Mouse (Mus musculus) liver, embryonic 11.5 days (tissue): ENCODE measurements around the gene Ptpn18. TPM values are rescaled to one million over a fixed set of nuclear protein-coding genes. Genes with fewer than 3 reads are reported as not detected.

Source experiments
- ATAC-seq: fragments of 200-750 bp; cut with Nextera tagmentation; replicated peaks from 2 replicates; pipeline ENCODE4 v1.8.0; 2017; ENCODE audit warnings: moderate number of reproducible peaks, mild to moderate bottlenecking, moderate TSS enrichment, moderate library complexity; ENCODE audit not compliant: low FRiP score
- DNase-seq: peaks from one replicate; pipeline ENCODE4 v3.0.0-alpha.2; 2017; ENCODE audit warnings: low spot score
- H3K27ac ChIP-seq: fragments of 300-500 bp; sonication (generic); 2 replicates; pipeline ENCODE4 v1.5.1; 2014; ENCODE audit warnings: mild to moderate bottlenecking, low read depth, low read length, control low read depth
- H3K27me3 ChIP-seq: fragments of 300-500 bp; sonication (generic); replicated peaks from 2 replicates; pipeline ENCODE4 v1.6.1; 2014; ENCODE audit warnings: low read length, mixed read lengths; ENCODE audit not compliant: control insufficient read depth, insufficient read depth
- H3K36me3 ChIP-seq: fragments of 300-500 bp; sonication (generic); 2 replicates; pipeline ENCODE4 v1.6.1; 2014; ENCODE audit warnings: mild to moderate bottlenecking, low read length, moderate library complexity, mixed read lengths; ENCODE audit not compliant: control insufficient read depth, insufficient read depth
- H3K4me1 ChIP-seq: fragments of 300-500 bp; sonication (generic); replicated peaks from 2 replicates; pipeline ENCODE4 v1.6.1; 2014; ENCODE audit warnings: low read length, mixed read lengths; ENCODE audit not compliant: control insufficient read depth, insufficient read depth
- H3K4me2 ChIP-seq: fragments of 300-500 bp; sonication (generic); 2 replicates; pipeline ENCODE4 v1.6.1; 2014; ENCODE audit warnings: mild to moderate bottlenecking, control low read depth, moderate library complexity
- H3K4me3 ChIP-seq: fragments of 300-500 bp; sonication (generic); 2 replicates; pipeline ENCODE4 v1.5.1; 2014; ENCODE audit warnings: low read depth, low read length, control low read depth
- H3K9ac ChIP-seq: fragments of 300-500 bp; sonication (generic); 2 replicates; pipeline ENCODE4 v1.6.1; 2014; ENCODE audit warnings: low read depth, low read length, control low read depth
- H3K9me3 ChIP-seq: fragments of 300-500 bp; sonication (generic); 2 replicates; pipeline ENCODE4 v1.6.1; 2016; ENCODE audit warnings: low read length, inconsistent platforms, mixed read lengths; ENCODE audit not compliant: control insufficient read depth
- WGBS: fragments of 180-500 bp; shearing (Covaris S2); extraction: QIAGEN DNeasy Blood & Tissue Kit; methylation state at CpG from one replicate; pipeline ENCODE4 v1.1.7; 2014; 5-methylcytosine and 5-hydroxymethylcytosine counted together
- polyA plus RNA-seq: library from polyadenylated mRNA; unstranded; fragments of >200 nt; fragmentation: Nextera tagmentation; extraction: Ambion mirVana; gene quantifications from 2 replicates; pipeline ENCODE4 v1.2.1, GENCODE M21; 2014

The Ptpn18 gene
- polyA plus RNA-seq, 1 experiment from 2014 or later = 23.5 TPM

DNA sequence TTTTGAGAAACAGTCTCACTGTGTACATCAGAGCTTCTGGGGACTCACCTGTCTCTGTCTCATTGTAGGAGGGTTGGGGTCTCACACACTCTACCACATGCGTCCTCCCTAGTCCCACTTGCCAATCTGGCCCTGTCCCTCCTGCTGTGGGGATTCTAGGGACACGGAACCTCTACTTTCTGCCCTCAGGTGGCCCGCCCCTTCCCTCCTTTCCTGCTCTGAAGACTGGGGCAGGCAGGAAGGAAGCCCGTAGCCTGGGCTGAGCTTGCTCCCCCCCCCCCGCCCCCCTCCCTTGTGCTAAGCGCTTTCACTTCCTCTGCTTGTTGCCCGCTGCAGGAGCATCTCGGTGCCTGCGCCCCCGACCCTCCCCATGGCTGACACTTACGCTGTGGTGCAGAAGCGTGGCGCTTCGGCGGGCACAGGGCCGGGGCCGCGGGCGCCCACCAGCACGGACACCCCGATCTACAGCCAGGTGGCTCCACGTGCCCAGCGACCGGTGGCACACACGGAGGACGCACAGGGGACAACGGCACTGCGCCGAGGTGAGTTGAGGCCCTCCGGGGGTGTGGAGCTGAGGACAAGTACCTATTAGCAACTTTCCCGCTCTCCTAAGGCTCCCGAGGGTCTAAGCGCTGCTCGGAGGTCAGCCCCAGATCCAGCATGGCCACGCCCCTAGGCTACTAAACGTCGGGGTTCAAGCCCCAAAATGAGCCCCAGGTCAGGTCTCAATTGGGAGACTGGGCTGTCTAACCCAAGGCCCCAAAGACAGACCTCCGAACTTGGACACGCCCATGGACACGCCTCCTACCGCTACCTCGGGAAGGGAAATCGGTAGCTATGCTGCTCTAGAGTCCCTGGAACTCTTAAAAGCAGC, 13.1 kb downstream of the Ptpn18 start:
- 0 out of 2 replicates have a peak, but pooled peaks cover 5% of the 10 kb centered on the region for H3K27me3 ChIP-seq
- ATAC-seq = peak; percentile 76
- 1% methylated on average over 43 of the region's 43 CpGs for WGBS
- H3K27ac ChIP-seq = no peak overlapping the region; the same call in 1 of the 2 replicates
- no peaks in the 10 kb centered on the region for H3K36me3 ChIP-seq
- H3K9me3 ChIP-seq = no peaks in the 10 kb centered on the region
- H3K4me3 ChIP-seq = peak overlapping the region; percentile 65
- peak overlapping the region; percentile 64 for H3K9ac ChIP-seq
- H3K4me1 ChIP-seq = peaks cover 3% of the 10 kb centered on the region
- peak; percentile 74 for DNase-seq
- H3K4me2 ChIP-seq = peak overlapping the region; percentile 98

DNA sequence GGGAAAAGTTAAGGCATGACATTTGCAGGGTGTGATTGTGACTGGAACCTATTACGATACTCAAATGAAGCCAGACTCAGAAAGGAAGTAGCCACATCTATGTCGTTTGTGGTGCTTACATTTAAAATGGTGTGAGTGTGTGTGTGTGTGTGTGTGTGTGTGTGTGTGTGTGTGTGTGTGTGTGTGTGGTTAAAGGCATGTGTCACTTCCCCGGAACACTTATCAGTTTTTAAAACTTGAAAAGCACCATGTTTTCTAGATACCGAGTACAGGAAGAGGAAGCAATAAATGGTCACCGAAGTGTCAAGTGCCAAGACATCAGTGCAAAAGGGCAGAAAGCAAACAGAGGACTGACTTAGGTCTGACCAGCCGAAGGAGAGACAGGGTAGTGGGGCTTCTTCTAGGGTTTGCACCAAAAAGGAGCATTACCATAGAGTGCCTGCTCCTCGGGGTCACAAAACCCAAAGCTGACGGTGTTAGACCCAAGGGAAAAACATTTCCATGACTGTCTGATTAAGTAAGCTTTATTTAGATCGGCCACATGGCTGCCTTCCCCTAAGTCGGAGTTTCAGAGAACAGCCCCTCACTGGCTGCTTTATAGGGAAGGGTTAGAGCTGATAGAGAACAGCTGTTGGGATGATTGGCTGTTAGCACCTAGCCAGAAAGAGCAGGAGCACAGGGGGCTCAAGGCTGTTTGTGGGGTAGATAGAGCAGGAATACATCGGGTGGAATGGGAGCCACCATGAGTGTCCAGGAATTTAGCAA, 19.5 kb downstream of the Ptpn18 start:
- Histone ChIP-seq H3K36me3 (no peaks in the 10 kb centered on the region), H3K4me2 (peak overlapping the region; percentile 27), H3K9me3 (no peaks in the 10 kb centered on the region), H3K9ac (no peak overlapping the region), H3K27me3 (no peaks in the 10 kb centered on the region), H3K4me1 (peaks cover 5% of the 10 kb centered on the region), H3K27ac (no peak overlapping the region), H3K4me3 (no peak overlapping the region)
- 28% methylated on average over 11 of the region's 11 CpGs for WGBS
- ATAC-seq (no peak), DNase-seq (no peak)

DNA sequence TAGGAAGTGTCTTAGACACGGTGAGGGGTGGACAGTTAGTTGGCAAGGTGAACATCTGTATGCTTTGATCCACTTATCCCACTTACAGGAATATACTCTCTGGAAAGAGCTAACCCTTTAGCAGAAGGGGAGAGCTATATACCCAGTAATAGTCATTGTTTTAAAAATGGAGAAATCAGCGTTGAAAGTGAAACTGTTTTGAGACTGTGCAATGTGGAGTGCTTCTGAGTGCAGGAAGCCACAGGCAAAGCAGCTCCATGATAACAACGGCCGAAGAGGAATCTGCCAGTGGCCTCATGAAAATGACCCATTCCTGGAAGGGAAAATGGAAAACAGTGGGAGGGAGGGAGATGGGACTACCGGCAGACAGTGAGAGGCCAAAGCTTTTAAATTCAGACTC, 21.2 kb downstream of the Ptpn18 start:
- no peaks in the 10 kb centered on the region for H3K9me3 ChIP-seq

DNA sequence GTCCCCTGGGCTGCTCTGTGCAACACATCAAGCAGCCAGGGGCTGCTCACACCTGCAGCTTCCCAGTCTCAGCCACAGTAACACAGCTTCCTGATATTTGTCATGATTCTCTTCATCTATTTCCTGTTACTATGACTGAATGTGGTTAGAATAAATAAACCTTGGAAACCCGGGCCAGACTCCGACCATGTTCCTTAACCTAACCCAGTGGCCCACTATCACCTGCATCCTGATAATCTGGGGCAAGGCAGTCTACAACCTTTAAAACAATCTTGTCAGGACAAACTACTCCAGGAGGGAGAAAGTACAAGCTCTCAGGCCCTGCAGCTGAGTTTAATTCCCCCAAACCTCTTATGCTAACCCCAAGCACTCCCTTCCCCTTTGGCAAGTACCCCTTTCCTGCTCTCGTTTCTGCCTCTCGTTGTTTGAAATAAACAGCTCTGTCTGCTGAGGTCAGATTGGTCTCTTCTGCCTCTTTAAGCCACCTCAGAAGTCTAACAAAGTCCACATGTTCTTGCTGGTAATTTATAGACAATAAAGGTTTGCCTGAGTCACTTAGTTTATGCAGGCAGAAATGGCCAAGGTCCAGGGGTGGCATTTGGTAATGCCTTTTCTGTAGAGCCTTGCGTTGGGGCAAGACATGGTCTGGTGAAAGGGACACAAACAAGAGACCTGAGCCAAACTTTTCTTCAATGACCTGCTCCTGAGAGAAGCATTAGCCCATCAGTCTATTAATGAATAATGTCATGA, 22.5 kb downstream of the Ptpn18 start:
- no peak for DNase-seq
- peaks cover 12% of the 10 kb centered on the region for H3K4me1 ChIP-seq
- no peaks in the 10 kb centered on the region for H3K9me3 ChIP-seq
- H3K4me2 ChIP-seq = no peak overlapping the region
- no peaks in the 10 kb centered on the region for H3K27me3 ChIP-seq
- H3K36me3 ChIP-seq = no peaks in the 10 kb centered on the region
- H3K9ac ChIP-seq = no peak overlapping the region
- no peak overlapping the region for H3K4me3 ChIP-seq
- H3K27ac ChIP-seq = no peak overlapping the region
- 52% methylated on average over 5 of the region's 5 CpGs for whole genome bisulfite sequencing
- no peak for ATAC-seq

More for the DNA sequence above, 21.2 kb downstream of the Ptpn18 start:
- no peak overlapping the region for H3K4me3 ChIP-seq
- H3K27ac ChIP-seq = no peak overlapping the region
- H3K9ac ChIP-seq = no peak overlapping the region
- ATAC-seq = no peak
- no peaks in the 10 kb centered on the region for H3K36me3 ChIP-seq
- peaks cover 8% of the 10 kb centered on the region for H3K4me1 ChIP-seq
- no peak for DNase-seq
- WGBS = 41% methylated on average over 5 of the region's 5 CpGs
- H3K27me3 ChIP-seq = no peaks in the 10 kb centered on the region
- H3K4me2 ChIP-seq = no peak overlapping the region; the same call in 1 of the 2 replicates

DNA sequence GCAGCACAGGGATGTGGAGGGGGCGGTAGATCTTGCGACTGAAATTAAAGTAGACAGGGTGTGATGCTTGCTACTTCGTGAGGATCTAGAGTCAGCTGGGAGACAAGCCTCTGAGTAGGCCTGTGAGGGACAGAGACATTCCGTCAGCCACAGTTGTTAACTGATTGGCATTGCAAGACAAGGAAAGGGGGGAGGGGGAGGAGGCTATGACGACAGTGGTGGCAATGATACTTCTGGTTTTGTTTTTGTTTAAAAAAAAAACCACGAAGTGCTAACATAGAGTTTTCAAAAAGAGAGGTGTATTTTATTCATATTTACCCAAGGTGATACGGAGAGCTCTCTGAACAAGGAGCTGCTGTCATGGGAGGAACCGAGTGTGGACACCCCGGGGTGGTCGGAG, 24.9 kb downstream of the Ptpn18 start:
- H3K4me1 ChIP-seq = peaks cover 7% of the 10 kb centered on the region
- WGBS = 62% methylated on average over 10 of the region's 10 CpGs
- H3K4me3 ChIP-seq = no peak overlapping the region
- ATAC-seq (no peak), DNase-seq (no peak)
- H3K36me3 ChIP-seq = no peaks in the 10 kb centered on the region
- H3K27me3 ChIP-seq = no peaks in the 10 kb centered on the region
- no peak overlapping the region for H3K9ac ChIP-seq
- no peak overlapping the region for H3K27ac ChIP-seq
- H3K9me3 ChIP-seq = no peaks in the 10 kb centered on the region
- H3K4me2 ChIP-seq = no peak overlapping the region

DNA sequence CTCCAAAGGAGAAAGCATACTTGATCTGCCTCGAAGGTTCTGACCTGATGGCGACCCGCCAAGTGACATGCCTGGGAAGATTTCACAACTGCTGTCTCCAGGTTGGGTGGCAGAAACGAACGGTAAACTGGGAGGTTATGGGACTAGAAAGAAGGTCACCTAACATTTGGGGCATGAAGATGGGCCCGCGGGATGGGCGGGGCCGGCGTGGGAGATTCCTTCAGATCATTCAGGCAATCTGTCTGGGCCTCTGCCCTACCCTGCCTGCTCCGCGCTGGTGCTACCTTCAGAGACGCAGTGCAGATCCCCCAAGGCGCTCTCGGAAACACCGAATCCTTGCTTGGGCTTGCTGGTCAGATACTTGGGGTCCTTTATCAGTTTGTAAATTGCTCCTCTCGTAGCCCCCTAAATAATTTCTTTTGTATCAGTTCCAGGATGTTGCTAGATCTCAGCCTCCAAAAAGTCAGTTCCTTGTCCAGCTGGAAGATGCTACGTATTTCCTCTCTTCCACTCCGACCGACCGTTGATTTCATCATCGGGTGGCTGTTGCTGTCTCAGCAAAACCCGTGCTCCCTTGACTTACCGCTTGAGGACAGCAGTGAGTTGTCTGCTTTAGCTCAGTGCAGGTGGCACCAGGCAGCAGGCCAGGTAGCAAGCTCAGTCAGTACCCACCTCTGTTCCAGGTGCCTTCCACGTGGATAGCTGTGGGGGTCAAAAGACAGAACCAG, 26.1 kb downstream of the Ptpn18 start:
- Histone ChIP-seq H3K4me1 (peaks cover 6% of the 10 kb centered on the region; the same call in 1 of the 2 replicates), H3K9me3 (no peaks in the 10 kb centered on the region), H3K36me3 (no peaks in the 10 kb centered on the region), H3K9ac (no peak overlapping the region), H3K4me2 (peak overlapping the region; percentile 67), H3K27ac (no peak overlapping the region; the same call in 1 of the 2 replicates), H3K27me3 (no peaks in the 10 kb centered on the region), H3K4me3 (peak overlapping the region; percentile 39)
- WGBS = 5% methylated on average over 25 of the region's 25 CpGs
- DNase-seq (no peak), ATAC-seq (peak; percentile 60)

DNA sequence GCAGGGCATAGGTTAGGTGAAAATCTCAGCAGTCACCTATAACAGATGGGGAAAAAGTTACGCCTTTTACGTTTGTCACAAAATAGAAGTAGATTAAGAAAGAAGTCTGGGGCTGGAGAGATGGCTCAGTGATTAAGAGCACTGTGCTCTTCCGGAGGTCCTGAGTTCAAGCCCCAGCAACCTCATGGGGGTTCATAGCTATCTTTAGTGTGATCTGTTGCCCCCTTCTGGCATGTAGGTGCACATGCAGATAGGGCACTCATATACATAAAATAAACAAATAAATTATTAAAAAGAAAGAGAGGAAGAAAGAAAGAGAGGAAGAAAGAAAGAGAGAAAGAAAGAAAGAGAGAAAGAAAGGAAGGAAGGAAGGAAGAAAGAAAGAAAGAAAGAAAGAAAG, 27.8 kb downstream of the Ptpn18 start:
- WGBS = 78% methylated on average over 3 of the region's 3 CpGs
- H3K27me3 ChIP-seq = no peaks in the 10 kb centered on the region

More for the DNA sequence above, 27.8 kb downstream of the Ptpn18 start:
- Histone ChIP-seq H3K9me3 (0 out of 2 replicates have a peak, but pooled peaks cover 2% of the 10 kb centered on the region), H3K36me3 (no peaks in the 10 kb centered on the region), H3K4me3 (no peak overlapping the region), H3K4me2 (no peak overlapping the region), H3K4me1 (peaks cover 6% of the 10 kb centered on the region; the same call in 1 of the 2 replicates), H3K9ac (no peak overlapping the region), H3K27ac (no peak overlapping the region)
- no peak for ATAC-seq
- no peak for DNase-seq
